Mouse (Mus musculus) ovary, adult 2 months (tissue): ENCODE data around the gene Dnmt3c. TPM values are rescaled to one million over a fixed set of nuclear protein-coding genes. Genes with fewer than 3 reads are reported as not detected.

Experiments used
- polyA plus RNA-seq: library from polyadenylated mRNA; depleted of rRNA; stranded (reverse); fragments of >200 nt; gene quantifications from 2 replicates; pipeline ENCODE4 v1.2.3, GENCODE M21; 2012; rRNA removed

The Dnmt3c gene
- 0.16 TPM in 1 of 2 replicates, not detected in the other for polyA plus RNA-seq

DNA sequence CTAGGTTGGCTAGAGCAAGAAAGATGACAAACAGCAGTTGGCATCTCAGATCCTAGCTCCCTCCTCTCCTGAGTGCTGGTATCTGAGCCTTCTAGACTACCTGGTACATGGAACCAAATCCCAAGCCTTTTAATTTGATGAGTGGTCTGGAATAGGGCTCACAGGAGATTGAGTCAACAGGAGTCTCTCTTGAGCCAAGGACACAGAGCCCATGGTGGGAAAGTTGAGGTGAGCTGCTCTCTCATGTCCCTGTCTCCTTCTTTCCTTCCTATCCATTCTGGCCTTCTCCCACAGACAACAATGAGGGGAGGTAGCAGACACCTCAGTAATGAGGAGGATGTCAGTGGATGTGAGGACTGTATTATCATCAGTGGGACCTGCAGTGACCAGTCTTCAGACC, at the start of gene Dnmt3c:
Gene Dnmt3c, plus strand, starts transcription at position 301 of the 400 bp plus-strand sequence.

DNA sequence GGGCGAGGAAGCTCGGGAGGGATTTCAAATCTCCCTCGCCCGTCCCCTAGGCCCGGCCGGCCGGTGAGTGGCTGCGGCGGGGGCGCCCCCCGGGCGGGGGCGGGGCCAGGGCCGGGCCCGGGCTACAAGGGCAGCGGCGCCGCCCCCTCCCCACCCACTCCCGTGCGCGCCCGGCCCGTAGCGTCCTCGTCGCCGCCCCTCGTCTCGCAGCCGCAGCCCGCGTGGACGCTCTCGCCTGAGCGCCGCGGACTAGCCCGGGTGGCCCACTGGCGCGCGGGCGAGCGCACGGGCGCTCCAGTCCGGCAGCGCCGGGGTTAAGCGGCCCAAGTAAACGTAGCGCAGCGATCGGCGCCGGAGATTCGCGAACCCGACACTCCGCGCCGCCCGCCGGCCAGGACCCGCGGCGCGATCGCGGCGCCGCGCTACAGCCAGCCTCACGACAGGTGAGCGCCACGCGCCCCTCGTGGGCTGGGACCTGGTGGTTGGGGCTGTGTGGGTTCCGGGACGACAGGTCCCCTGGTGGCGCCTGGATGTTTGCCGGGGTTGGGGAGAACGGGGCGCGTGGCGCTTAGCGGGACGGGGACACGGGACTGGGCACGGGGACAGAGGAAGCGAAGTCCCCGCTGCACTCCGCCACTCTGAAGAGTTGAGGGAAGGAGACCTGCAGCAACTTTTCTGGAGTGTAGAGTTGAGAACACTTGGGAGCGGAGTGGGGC, 47.0 kb upstream of the Dnmt3c start, which contains the start of gene Dnmt3b:
Gene Dnmt3b, plus strand, starts transcription at position 153 of the 716 bp plus-strand sequence.

DNA sequence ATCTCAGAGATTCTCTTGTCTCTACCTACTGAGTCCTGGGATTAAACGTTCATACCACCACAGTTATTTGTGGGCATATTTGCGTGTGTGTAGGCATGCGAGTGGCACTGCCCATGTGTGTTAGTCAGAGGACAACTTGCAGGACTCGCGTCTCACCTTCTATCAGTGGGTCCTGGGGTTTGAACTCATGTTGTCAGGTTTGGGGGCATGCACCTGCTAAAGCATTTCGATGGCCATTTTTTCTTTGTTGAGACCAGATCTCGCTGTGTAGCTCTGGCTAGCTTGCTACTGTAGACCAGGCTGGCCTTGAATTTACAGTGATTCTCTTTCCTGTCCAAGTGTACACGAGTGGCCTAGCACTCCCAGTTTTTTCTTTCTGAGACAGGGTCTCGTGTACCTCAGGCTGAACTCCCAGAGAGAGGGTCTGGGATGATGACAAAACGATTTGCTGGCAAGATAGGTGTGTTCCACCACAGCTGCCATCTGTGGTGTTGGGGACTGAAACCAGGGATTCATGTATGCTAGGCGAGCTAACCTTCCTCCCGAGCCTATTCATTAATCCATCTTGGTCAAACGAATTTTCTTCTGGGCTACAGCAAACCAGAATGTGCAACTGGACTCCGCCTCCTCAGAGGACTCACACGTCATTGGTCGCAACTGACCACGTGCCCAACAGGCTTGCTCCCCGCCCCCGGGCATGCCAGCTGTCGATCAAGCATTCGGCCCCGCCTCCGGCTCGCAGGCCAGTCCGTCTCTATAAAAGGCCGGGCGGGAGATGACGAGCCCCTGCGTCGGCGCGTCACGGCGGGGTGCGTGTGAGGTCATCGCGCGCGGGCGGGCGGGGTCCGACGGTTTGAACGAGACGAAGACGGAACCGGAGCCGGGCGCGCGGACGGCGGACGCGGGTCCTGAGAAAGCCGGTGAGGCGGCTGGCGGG, 44.3 kb downstream of the Dnmt3c start, which contains the start of gene Mapre1:
Gene Mapre1, plus strand, starts transcription at position 775 of the 937 bp plus-strand sequence.

Other genes starting within 250 kb of the Dnmt3c start
- not detected in 2 replicates for gene 4930404H24Rik, start 203.9 kb upstream of the Dnmt3c start, polyA plus RNA-seq
- gene Nol4l, start 166.7 kb upstream of the Dnmt3c start, polyA plus RNA-seq = 15.1 and 25.6 TPM in 2 replicates
- gene Commd7, start 63.9 kb upstream of the Dnmt3c start, polyA plus RNA-seq = 16.8 and 17.8 TPM in 2 replicates
- 4.4 and 5.1 TPM in 2 replicates for gene Dnmt3b, start 47.2 kb upstream of the Dnmt3c start, polyA plus RNA-seq
- gene Mapre1, start 44.6 kb downstream of the Dnmt3c start, polyA plus RNA-seq = 7.8 and 8.9 TPM in 2 replicates
- gene Efcab8, start 83.3 kb downstream of the Dnmt3c start, polyA plus RNA-seq = 0.08 and 0.43 TPM in 2 replicates
- gene Sun5, start 174.4 kb downstream of the Dnmt3c start, polyA plus RNA-seq = not detected in 2 replicates
- gene Bpifb2, start 178.4 kb downstream of the Dnmt3c start, polyA plus RNA-seq = 0.09 TPM in 1 of 2 replicates, not detected in the other
- gene Bpifb6, start 203.7 kb downstream of the Dnmt3c start, polyA plus RNA-seq = 0.67 and 1.1 TPM in 2 replicates
- not detected in 2 replicates for gene Bpifb3, start 221.6 kb downstream of the Dnmt3c start, polyA plus RNA-seq
- gene Bpifb4, start 241.6 kb downstream of the Dnmt3c start, polyA plus RNA-seq = 84.0 and 178 TPM in 2 replicates